Mouse (Mus musculus) thymus, adult 2 months (tissue): ENCODE results near the gene Celf2.

Source experiments
- CTCF ChIP-seq: fragments of 200-500 bp; IDR thresholded peaks from 2 replicates; pipeline ENCODE4 v1.5.1; 2012; ENCODE audit warnings: mild to moderate bottlenecking, control low read depth, low read length, moderate library complexity, borderline replicate concordance; ENCODE audit not compliant: control insufficient read depth, poor library complexity, insufficient read depth; ENCODE audit errors: extremely low read depth
- POLR2A ChIP-seq: fragments of 200-500 bp; IDR thresholded peaks from 2 replicates; pipeline ENCODE4 v1.6.1; 2012; ENCODE audit warnings: mild to moderate bottlenecking, low read length, control low read depth, moderate library complexity; ENCODE audit not compliant: control insufficient read depth, poor library complexity, insufficient read depth; ENCODE audit errors: extremely low read depth

- TF ChIP-seq CTCF (no peak), POLR2A (no peak)
Observed at GRCm38 (mm10) chr2:7093414-7093813, 415.9 kb downstream of the Celf2 start.
